In the genomic region with DNA sequence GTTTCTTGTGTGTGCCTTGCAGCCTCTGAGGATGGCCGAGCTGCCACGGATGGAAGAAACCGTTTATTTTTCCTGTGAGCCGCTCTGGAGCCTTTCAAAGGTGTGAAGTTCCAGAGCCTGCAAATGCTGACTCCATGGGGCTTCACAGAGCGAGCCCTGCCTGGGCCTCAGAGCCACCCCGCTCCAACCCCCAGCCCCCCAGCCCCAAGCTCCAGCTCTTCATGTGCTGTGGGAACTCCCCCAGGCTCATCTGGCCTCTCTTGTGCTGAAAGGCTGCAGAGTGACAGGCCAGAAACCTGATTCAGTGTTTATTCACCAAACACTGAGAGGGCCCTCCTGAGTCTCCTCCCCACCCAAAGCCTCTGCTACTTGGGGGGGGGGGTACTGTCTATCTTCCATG, we compare ENCODE assay signal across 22 mouse cellular contexts.
DNase-seq lines count a peak whose midpoint lies in the region; ATAC-seq and TF ChIP-seq lines count a peak whose summit lies in the region.
"Had no signal": no experiment of that assay in that cellular context is flagged by ENCODE, and none has a peak within 500 bp of the region (broad histone marks: within the 10 kb centered on the region; RNA-seq: fewer than 3 reads in every experiment).

No protein-coding gene starts in this region.

- peak overlapping the region; percentile 69 for H3K27ac ChIP-seq in kidney, embryonic 15.5 days
- H3K27ac ChIP-seq in limb, embryonic 12.5 days: peak overlapping the region; percentile 70
- H3K27ac ChIP-seq: gastrocnemius, adult 2 months; hindbrain, embryonic 15.5 days; intestine, embryonic 15.5 days; liver, embryonic 12.5 days; lung, embryonic 15.5 days; neural tube, embryonic 12.5 days had no signal

- ATAC-seq in kidney, embryonic 15.5 days (replicated peaks; ENCODE audit: low FRiP score): peak; percentile 73
- peak; percentile 53; the same call in 1 of the 2 replicates for ATAC-seq in limb, embryonic 12.5 days (ENCODE audit: insufficient number of reproducible peaks, insufficient read depth, low FRiP score, low TSS enrichment, low read depth)
- ATAC-seq: intestine, embryonic 15.5 days; liver, embryonic 12.5 days had no signal

- no peak for TF ChIP-seq CTCF in brain, embryonic 14.5 days (IDR thresholded peaks at IDR 0.05; ENCODE audit: borderline replicate concordance, extremely low read depth, insufficient read depth, insufficient read length)

- H3K4me1 ChIP-seq in kidney, embryonic 15.5 days: peaks cover 65% of the 10 kb centered on the region
- H3K4me1 ChIP-seq in limb, embryonic 12.5 days (replicated peaks): peaks cover 63% of the 10 kb centered on the region
- H3K4me1 ChIP-seq: liver, embryonic 12.5 days had no signal

- peaks cover 24% of the 10 kb centered on the region for H3K27me3 ChIP-seq in kidney, embryonic 15.5 days
- peaks cover 68% of the 10 kb centered on the region for H3K27me3 ChIP-seq in limb, embryonic 12.5 days
- H3K27me3 ChIP-seq: intestine, embryonic 15.5 days had no signal

- no peak for TF ChIP-seq POLR2A in brain, embryonic 14.5 days (IDR thresholded peaks at IDR 0.05; ENCODE audit: borderline replicate concordance, extremely low read depth, insufficient read depth, insufficient read length, poor library complexity, severe bottlenecking)

- no peaks in the 10 kb centered on the region for H3K9me3 ChIP-seq in kidney, embryonic 15.5 days (replicated peaks)
- H3K9me3 ChIP-seq in limb, embryonic 12.5 days: no peaks in the 10 kb centered on the region
- H3K9me3 ChIP-seq: heart, embryonic 12.5 days; hindbrain, embryonic 15.5 days; intestine, embryonic 15.5 days; liver, embryonic 12.5 days; lung, embryonic 15.5 days; neural tube, embryonic 12.5 days had no signal

- peak overlapping the region; percentile 14; the same call in 1 of the 2 replicates for H3K4me2 ChIP-seq in kidney, embryonic 15.5 days
- 0 out of 2 replicates have a peak overlapping the region, but pooled peaks have one; percentile 3 for H3K4me2 ChIP-seq in limb, embryonic 12.5 days
- H3K4me2 ChIP-seq: heart, embryonic 12.5 days; hindbrain, embryonic 15.5 days; intestine, embryonic 15.5 days; liver, embryonic 12.5 days; lung, embryonic 15.5 days; midbrain, embryonic 11.5 days; neural tube, embryonic 12.5 days had no signal

- H3K36me3 ChIP-seq in kidney, embryonic 15.5 days: no peaks in the 10 kb centered on the region
- no peaks in the 10 kb centered on the region for H3K36me3 ChIP-seq in limb, embryonic 12.5 days
- H3K36me3 ChIP-seq: heart, embryonic 12.5 days; hindbrain, embryonic 15.5 days; intestine, embryonic 15.5 days; liver, embryonic 12.5 days; lung, embryonic 15.5 days; neural tube, embryonic 12.5 days had no signal

- 22% methylated on average over 6 of the region's 6 CpGs for WGBS in kidney, embryonic 15.5 days
- 14% methylated on average over 6 of the region's 6 CpGs for WGBS in limb, embryonic 12.5 days

- DNase-seq in embryo, embryonic 10.5 days (ENCODE audit: low spot score): peak; percentile 50
- DNase-seq in embryo, embryonic 9.5 days (ENCODE audit: extremely low spot score): no peak
- no peak for DNase-seq in kidney, postnatal 10 days
- DNase-seq in brain, embryonic 14.5 days (ENCODE audit: low read depth): peak; percentile 39
- DNase-seq in T-cell, adult 2 months (ENCODE audit: low spot score): no peak
- DNase-seq in frontal cortex, adult 2 months (ENCODE audit: extremely low spot score in 1 of 2, low spot score in 1 of 2): no peak
- DNase-seq: adrenal gland, adult 8-10 months; cerebellum, adult 9-11 months; gastrocnemius, adult 2 months; heart, postnatal 14 days; kidney, postnatal 25 days; right cerebral cortex, adult 18-20 months; thymus, postnatal 25 days had no signal

- H3K4me3 ChIP-seq in kidney, embryonic 15.5 days (replicated peaks): no peak overlapping the region
- H3K4me3 ChIP-seq in limb, embryonic 12.5 days (replicated peaks): no peak overlapping the region
- H3K4me3 ChIP-seq: gastrocnemius, adult 2 months; heart, embryonic 12.5 days; hindbrain, embryonic 15.5 days; intestine, embryonic 15.5 days; liver, embryonic 12.5 days; lung, embryonic 15.5 days; neural tube, embryonic 12.5 days had no signal

- no peak overlapping the region for H3K9ac ChIP-seq in kidney, embryonic 15.5 days
- no peak overlapping the region; the same call in 1 of the 2 replicates for H3K9ac ChIP-seq in limb, embryonic 12.5 days (replicated peaks)
- H3K9ac ChIP-seq: heart, embryonic 12.5 days; hindbrain, embryonic 15.5 days; intestine, embryonic 15.5 days; liver, embryonic 12.5 days; lung, embryonic 15.5 days; neural tube, embryonic 12.5 days had no signal

Comparison
In these comparisons a context has a peak if more than half of its experiments do, and no peak if none do; other contexts are left out.
1. DNase-seq: peak in embryo, embryonic 10.5 days (single experiment) and brain, embryonic 14.5 days (single experiment); none in embryo, embryonic 9.5 days (single experiment), kidney, postnatal 10 days (single experiment), T-cell, adult 2 months (single experiment) and frontal cortex, adult 2 months (0 of 2).